Mouse (Mus musculus) testis, adult 2 months (tissue): ENCODE results near the gene Arhgap24. TPM values are rescaled to one million over a fixed set of nuclear protein-coding genes. Genes with fewer than 3 reads are reported as not detected.

ENCODE experiments used
- H3K27ac ChIP-seq: fragments of 200-500 bp; 2 replicates; pipeline ENCODE4 v1.5.1; 2012; ENCODE audit warnings: low read depth, low read length; ENCODE audit not compliant: control insufficient read depth, insufficient read depth
- H3K27me3 ChIP-seq: fragments of 200-500 bp; 2 replicates; pipeline ENCODE4 v1.6.1; 2012; ENCODE audit warnings: mild to moderate bottlenecking, low read length, moderate library complexity; ENCODE audit not compliant: control insufficient read depth, insufficient read depth
- H3K36me3 ChIP-seq: fragments of 200-500 bp; 2 replicates; pipeline ENCODE4 v1.6.1; 2012; ENCODE audit warnings: mild to moderate bottlenecking, low read length; ENCODE audit not compliant: control insufficient read depth, insufficient read depth
- H3K4me1 ChIP-seq: fragments of 200-500 bp; 2 replicates; pipeline ENCODE4 v1.6.1; 2012; ENCODE audit warnings: low read length; ENCODE audit not compliant: control insufficient read depth, insufficient read depth
- H3K4me3 ChIP-seq: fragments of 200-500 bp; 2 replicates; pipeline ENCODE4 v1.5.1; 2012; ENCODE audit warnings: low read depth, mild to moderate bottlenecking, low read length, moderate library complexity, mixed read lengths; ENCODE audit not compliant: control insufficient read depth
- CTCF ChIP-seq: fragments of 200-500 bp; IDR thresholded peaks from 2 replicates; pipeline ENCODE4 v1.5.1; 2012; ENCODE audit warnings: low read depth, mild to moderate bottlenecking, inconsistent platforms, low read length, moderate library complexity; ENCODE audit not compliant: control insufficient read depth, insufficient read depth, insufficient replicate concordance
- POLR2A ChIP-seq: fragments of 200-500 bp; IDR thresholded peaks from 2 replicates; pipeline ENCODE4 v1.6.1; 2012; ENCODE audit warnings: low read depth, mild to moderate bottlenecking, inconsistent platforms, low read length, moderate library complexity; ENCODE audit not compliant: control insufficient read depth
- polyA plus RNA-seq: library from polyadenylated mRNA; depleted of rRNA; stranded (reverse); fragments of >200 nt; gene quantifications from 2 replicates; pipeline ENCODE4 v1.2.3, GENCODE M21; 2012

The Arhgap24 gene
- polyA plus RNA-seq, 1 experiment: 1.9 TPM

- Histone ChIP-seq H3K27ac (no peak overlapping the region), H3K4me3 (no peak overlapping the region)
Measured at GRCm38 (mm10) chr5:102550870-102551637, 69.9 kb downstream of the Arhgap24 start.

DNA sequence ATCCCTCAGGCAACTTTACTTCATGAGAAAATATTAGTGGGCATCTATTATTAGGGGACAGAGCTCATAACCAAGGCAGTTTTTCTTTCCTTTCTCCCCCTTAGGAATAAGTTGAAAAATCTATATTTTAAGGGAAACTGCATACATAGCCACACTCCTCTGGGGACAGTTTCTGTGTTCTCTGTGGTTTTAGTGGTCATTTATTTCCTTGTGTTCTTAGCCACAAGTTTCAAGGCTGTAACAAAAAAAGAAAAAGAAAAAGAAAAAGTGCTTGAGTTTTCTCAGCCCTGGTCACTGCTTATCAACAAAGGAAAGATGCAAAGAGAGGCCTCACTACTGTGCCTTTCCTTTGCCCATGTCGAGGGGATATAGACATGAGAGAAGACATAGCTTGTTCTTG lies 71.3 kb downstream of the Arhgap24 start:
- Histone ChIP-seq H3K27me3 (no peaks in the 10 kb centered on the region), H3K36me3 (no peaks in the 10 kb centered on the region), H3K4me3 (no peak overlapping the region)

More at GRCm38 (mm10) chr5:102550870-102551637, 69.9 kb downstream of the Arhgap24 start:
- TF ChIP-seq POLR2A: no peak
- no peak for TF ChIP-seq CTCF
- no peaks in the 10 kb centered on the region for H3K27me3 ChIP-seq
- 0 out of 2 replicates have a peak, but pooled peaks cover 3% of the 10 kb centered on the region for H3K4me1 ChIP-seq
- H3K36me3 ChIP-seq: no peaks in the 10 kb centered on the region

GRCm38 (mm10) chr5:102555958-102556357 lies 74.8 kb downstream of the Arhgap24 start:
- Histone ChIP-seq H3K27ac (no peak overlapping the region), H3K4me1 (0 out of 2 replicates have a peak, but pooled peaks cover 3% of the 10 kb centered on the region), H3K4me3 (no peak overlapping the region), H3K36me3 (no peaks in the 10 kb centered on the region), H3K27me3 (no peaks in the 10 kb centered on the region)
- TF ChIP-seq CTCF: no peak
- no peak for TF ChIP-seq POLR2A

More for the DNA sequence above, 71.3 kb downstream of the Arhgap24 start:
- TF ChIP-seq CTCF (no peak), POLR2A (no peak)
- 0 out of 2 replicates have a peak, but pooled peaks cover 3% of the 10 kb centered on the region for H3K4me1 ChIP-seq
- H3K27ac ChIP-seq: no peak overlapping the region

- Histone ChIP-seq H3K36me3 (no peaks in the 10 kb centered on the region), H3K4me3 (no peak overlapping the region), H3K27me3 (no peaks in the 10 kb centered on the region), H3K4me1 (no peaks in the 10 kb centered on the region), H3K27ac (no peak overlapping the region)
- TF ChIP-seq POLR2A: no peak
- TF ChIP-seq CTCF: no peak
Measured at GRCm38 (mm10) chr5:102560270-102560669, 79.1 kb downstream of the Arhgap24 start.

- Histone ChIP-seq H3K4me3 (no peak overlapping the region), H3K36me3 (no peaks in the 10 kb centered on the region), H3K4me1 (no peaks in the 10 kb centered on the region), H3K27me3 (no peaks in the 10 kb centered on the region), H3K27ac (no peak overlapping the region)
- TF ChIP-seq POLR2A (no peak), CTCF (no peak)
Measured at GRCm38 (mm10) chr5:102563971-102564370, 82.8 kb downstream of the Arhgap24 start.

GRCm38 (mm10) chr5:102568764-102569163 lies 87.6 kb downstream of the Arhgap24 start:
- no peaks in the 10 kb centered on the region for H3K4me1 ChIP-seq
- no peak overlapping the region for H3K27ac ChIP-seq
- no peak for TF ChIP-seq CTCF
- no peak for TF ChIP-seq POLR2A
- H3K36me3 ChIP-seq: no peaks in the 10 kb centered on the region
- no peaks in the 10 kb centered on the region for H3K27me3 ChIP-seq
- H3K4me3 ChIP-seq: no peak overlapping the region

GRCm38 (mm10) chr5:102571445-102571844 lies 90.3 kb downstream of the Arhgap24 start:
- no peak overlapping the region for H3K4me3 ChIP-seq

More at GRCm38 (mm10) chr5:102571445-102571844, 90.3 kb downstream of the Arhgap24 start:
- TF ChIP-seq POLR2A: no peak
- TF ChIP-seq CTCF: no peak
- H3K4me1 ChIP-seq: no peaks in the 10 kb centered on the region
- H3K36me3 ChIP-seq: no peaks in the 10 kb centered on the region
- no peak overlapping the region for H3K27ac ChIP-seq
- H3K27me3 ChIP-seq: no peaks in the 10 kb centered on the region
